Mouse (Mus musculus): Measurements from ENCODE around the gene Zfp280c. TPM values are rescaled to one million over a fixed set of nuclear protein-coding genes. Genes with fewer than 3 reads are reported as not detected.

Gene Zfp280c
- total and polyA plus RNA-seq, 2 experiments from 2014 or later, result 7.7 to 19.4 TPM

GRCm38 (mm10) chrX:48523512-48523911 is 70.8 kb downstream of the Zfp280c start:
- Histone ChIP-seq H3K4me2 (ENCODE audit: low read depth, low read length) (peak overlapping the region; percentile 30; the same call in 1 of the 2 replicates), H3K4me1 (ENCODE audit: insufficient read depth, low read length) (no peaks in the 10 kb centered on the region), H3K27me3 (ENCODE audit: insufficient read depth, low read length) (no peaks in the 10 kb centered on the region), H3K27ac (no peak overlapping the region), H3K36me3 (ENCODE audit: insufficient read depth, low read length) (no peaks in the 10 kb centered on the region), H3K4me3 (ENCODE audit: low read length) (no peak overlapping the region), H3K9ac (replicated peaks; ENCODE audit: low read length) (no peak overlapping the region), H3K9me3 (ENCODE audit: low read length) (no peaks in the 10 kb centered on the region)
- TF ChIP-seq CTCF (IDR thresholded peaks at IDR 0.05; ENCODE audit: low read depth), result no peak
- DNase-seq (ENCODE audit: low spot score) (no peak), ATAC-seq (no peak)
- 68% methylated on average over 3 of the region's 3 CpGs for whole genome bisulfite sequencing

GRCm38 (mm10) chrX:48521651-48522050 is 72.7 kb downstream of the Zfp280c start:
- Histone ChIP-seq H3K4me2 (ENCODE audit: low read depth, low read length) (peak overlapping the region; percentile 64), H3K27ac (no peak overlapping the region), H3K4me3 (ENCODE audit: low read length) (no peak overlapping the region), H3K9ac (replicated peaks; ENCODE audit: low read length) (no peak overlapping the region), H3K9me3 (ENCODE audit: low read length) (no peaks in the 10 kb centered on the region), H3K4me1 (ENCODE audit: insufficient read depth, low read length) (no peaks in the 10 kb centered on the region), H3K27me3 (ENCODE audit: insufficient read depth, low read length) (no peaks in the 10 kb centered on the region), H3K36me3 (ENCODE audit: insufficient read depth, low read length) (no peaks in the 10 kb centered on the region)
- WGBS, result 85% methylated on average over 3 of the region's 3 CpGs
- ATAC-seq (no peak), DNase-seq (ENCODE audit: low spot score) (no peak)
- TF ChIP-seq CTCF (IDR thresholded peaks at IDR 0.05; ENCODE audit: low read depth), result no peak

- no peaks in the 10 kb centered on the region for H3K4me1 ChIP-seq (ENCODE audit: insufficient read depth, low read length)
- peak overlapping the region; percentile 44 for H3K4me3 ChIP-seq (ENCODE audit: low read length)
- H3K9me3 ChIP-seq (ENCODE audit: low read length), result no peaks in the 10 kb centered on the region
- WGBS, result 35% methylated on average over 20 of the region's 20 CpGs
- H3K9ac ChIP-seq (replicated peaks; ENCODE audit: low read length), result peak overlapping the region; percentile 63
- DNase-seq (ENCODE audit: low spot score) (peak; percentile 44), ATAC-seq (no peak)
- no peaks in the 10 kb centered on the region for H3K27me3 ChIP-seq (ENCODE audit: insufficient read depth, low read length)
- H3K27ac ChIP-seq, result peak overlapping the region; percentile 74
- peak overlapping the region; percentile 64 for H3K4me2 ChIP-seq (ENCODE audit: low read depth, low read length)
- peak; percentile 24; the same call in 1 of the 2 replicates for TF ChIP-seq CTCF (IDR thresholded peaks at IDR 0.05; ENCODE audit: low read depth)
- no peaks in the 10 kb centered on the region for H3K36me3 ChIP-seq (ENCODE audit: insufficient read depth, low read length)
Measured at GRCm38 (mm10) chrX:48519549-48520085, 74.7 kb downstream of the Zfp280c start.

- Histone ChIP-seq H3K4me3 (ENCODE audit: low read length) (peak within 1 kb of the TSS; percentile 44), H3K4me2 (ENCODE audit: low read depth, low read length) (peak within 1 kb of the TSS; percentile 64)
- peak; percentile 66 for ATAC-seq
Measured at GRCm38 (mm10) chrX:48518808-48519548, 75.3 kb downstream of the Zfp280c start, which contains the start of gene Rab33a. Rab33a (plus strand) TSS chrX:48519285.

GRCm38 (mm10) chrX:48518211-48518807 is 76.0 kb downstream of the Zfp280c start:
- Histone ChIP-seq H3K27me3 (ENCODE audit: insufficient read depth, low read length) (no peaks in the 10 kb centered on the region), H3K9me3 (ENCODE audit: low read length) (no peaks in the 10 kb centered on the region), H3K4me3 (ENCODE audit: low read length) (peak overlapping the region; percentile 44), H3K27ac (peak overlapping the region; percentile 74), H3K4me2 (ENCODE audit: low read depth, low read length) (peak overlapping the region; percentile 64), H3K36me3 (ENCODE audit: insufficient read depth, low read length) (no peaks in the 10 kb centered on the region), H3K9ac (replicated peaks; ENCODE audit: low read length) (peak overlapping the region; percentile 63), H3K4me1 (ENCODE audit: insufficient read depth, low read length) (no peaks in the 10 kb centered on the region)
- peak; percentile 96 for ATAC-seq
- DNase-seq (ENCODE audit: low spot score), result peak; percentile 84
- whole genome bisulfite sequencing, result 43% methylated on average over 15 of the region's 15 CpGs
- no peak for TF ChIP-seq CTCF (IDR thresholded peaks at IDR 0.05; ENCODE audit: low read depth)

More at GRCm38 (mm10) chrX:48518808-48519548, 75.3 kb downstream of the Zfp280c start, which contains the start of gene Rab33a:
- Histone ChIP-seq H3K27me3 (ENCODE audit: insufficient read depth, low read length) (no peaks in the 10 kb centered on the region), H3K36me3 (ENCODE audit: insufficient read depth, low read length) (no peaks in the 10 kb centered on the region), H3K27ac (peak within 1 kb of the TSS; percentile 74), H3K9me3 (ENCODE audit: low read length) (no peaks in the 10 kb centered on the region), H3K9ac (replicated peaks; ENCODE audit: low read length) (peak within 1 kb of the TSS; percentile 63), H3K4me1 (ENCODE audit: insufficient read depth, low read length) (no peaks in the 10 kb centered on the region)
- no peak for TF ChIP-seq CTCF (IDR thresholded peaks at IDR 0.05; ENCODE audit: low read depth)
- peak; percentile 67 for DNase-seq (ENCODE audit: low spot score)
- 29% methylated on average over 33 of the region's 33 CpGs for WGBS

GRCm38 (mm10) chrX:48513824-48514223 is 80.5 kb downstream of the Zfp280c start:
- Histone ChIP-seq H3K36me3 (ENCODE audit: insufficient read depth, low read length) (no peaks in the 10 kb centered on the region), H3K9ac (replicated peaks; ENCODE audit: low read length) (peak overlapping the region; percentile 46; the same call in 1 of the 2 replicates)
- no peak for ATAC-seq

More at GRCm38 (mm10) chrX:48513824-48514223, 80.5 kb downstream of the Zfp280c start:
- peak overlapping the region; percentile 48 for H3K4me3 ChIP-seq (ENCODE audit: low read length)
- no peak overlapping the region for H3K27ac ChIP-seq
- no peaks in the 10 kb centered on the region for H3K9me3 ChIP-seq (ENCODE audit: low read length)
- H3K4me2 ChIP-seq (ENCODE audit: low read depth, low read length), result peak overlapping the region; percentile 60
- H3K27me3 ChIP-seq (ENCODE audit: insufficient read depth, low read length), result no peaks in the 10 kb centered on the region
- TF ChIP-seq CTCF (IDR thresholded peaks at IDR 0.05; ENCODE audit: low read depth), result no peak
- DNase-seq (ENCODE audit: low spot score), result no peak
- 20% methylated on average over 13 of the region's 13 CpGs for WGBS
- no peaks in the 10 kb centered on the region for H3K4me1 ChIP-seq (ENCODE audit: insufficient read depth, low read length)
